Mouse (Mus musculus) myocyte (in vitro differentiated cells): ENCODE measurements around the gene Lce1g. TPM values are rescaled to one million over a fixed set of nuclear protein-coding genes. Genes with fewer than 3 reads are reported as not detected.

Experiments
- H3K27me3 ChIP-seq: one replicate; pipeline ENCODE4 v1.6.1; 2011; ENCODE audit not compliant: control insufficient read depth, insufficient read depth, insufficient read length
- H3K36me3 ChIP-seq: one replicate; pipeline ENCODE4 v1.6.1; 2011; ENCODE audit not compliant: control insufficient read depth, insufficient read depth
- H3K4me2 ChIP-seq: one replicate; pipeline ENCODE4 v1.6.1; 2011; ENCODE audit warnings: low read depth, control low read depth
- H3K4me3 ChIP-seq: one replicate; pipeline ENCODE4 v1.5.1; 2011; ENCODE audit warnings: mild to moderate bottlenecking, control low read depth, moderate library complexity
- H3K79me2 ChIP-seq: one replicate; pipeline ENCODE4 v1.6.1; 2011; ENCODE audit not compliant: control insufficient read depth, insufficient read depth
- H3ac ChIP-seq: one replicate; pipeline ENCODE4 v1.6.1; 2011; ENCODE audit not compliant: control insufficient read depth, insufficient read length
- CEBPB ChIP-seq: IDR thresholded peaks from 2 replicates; pipeline ENCODE4 v1.6.1; 2011; ENCODE audit warnings: mild to moderate bottlenecking, moderate library complexity; ENCODE audit not compliant: poor library complexity, insufficient read depth, severe bottlenecking
- E2F4 ChIP-seq: IDR thresholded peaks from one replicate; pipeline ENCODE4 v1.6.1; 2011; ENCODE audit warnings: mild to moderate bottlenecking, control low read depth, moderate library complexity; ENCODE audit not compliant: insufficient read depth
- MAX ChIP-seq: IDR thresholded peaks from one replicate; pipeline ENCODE4 v1.6.1; 2011; ENCODE audit warnings: low read depth, mild to moderate bottlenecking, control low read depth
- MYOD1 ChIP-seq, 3 experiments: IDR thresholded peaks; one replicate each; pipeline ENCODE4 v1.6.1; 2011; ENCODE audit warnings: control low read depth in 2 of 3, low read depth in 2 of 3, mild to moderate bottlenecking in 2 of 3, moderate library complexity in 1 of 3; ENCODE audit not compliant: insufficient read length in 2 of 3, control insufficient read depth in 1 of 3
- MYOG ChIP-seq, 3 experiments: IDR thresholded peaks; one replicate each; pipeline ENCODE4 v1.6.1; 2011; ENCODE audit warnings: control low read depth in 2 of 3, low read depth in 2 of 3, mild to moderate bottlenecking in 2 of 3; ENCODE audit not compliant: insufficient read length in 2 of 3, control insufficient read depth in 1 of 3, insufficient read depth in 1 of 3
- POLR2A ChIP-seq: IDR thresholded peaks from one replicate; pipeline ENCODE4 v1.6.1; 2011; ENCODE audit warnings: low read depth, mild to moderate bottlenecking, control low read depth, moderate library complexity; ENCODE audit not compliant: insufficient read length
- POLR2AphosphoS2 ChIP-seq: IDR thresholded peaks from one replicate; pipeline ENCODE4 v1.6.1; 2011; ENCODE audit warnings: low read depth, control low read depth; ENCODE audit not compliant: insufficient read length
- REST ChIP-seq: IDR thresholded peaks from one replicate; pipeline ENCODE4 v1.6.1; 2011; ENCODE audit warnings: mild to moderate bottlenecking, control low read depth, moderate library complexity; ENCODE audit not compliant: insufficient read depth, insufficient read length
- SRF ChIP-seq: IDR thresholded peaks from one replicate; pipeline ENCODE4 v1.6.1; 2011; ENCODE audit warnings: low read depth; ENCODE audit not compliant: control insufficient read depth, insufficient read length
- TCF12 ChIP-seq: IDR thresholded peaks from one replicate; pipeline ENCODE4 v1.6.1; 2011; ENCODE audit warnings: mild to moderate bottlenecking, control low read depth; ENCODE audit not compliant: poor library complexity, insufficient read depth, severe bottlenecking
- TCF3 ChIP-seq: IDR thresholded peaks from one replicate; pipeline ENCODE4 v1.6.1; 2011; ENCODE audit warnings: low read depth, control low read depth; ENCODE audit not compliant: insufficient read length
- USF1 ChIP-seq: IDR thresholded peaks from one replicate; pipeline ENCODE4 v1.6.1; 2011; ENCODE audit warnings: low read depth, mild to moderate bottlenecking, control low read depth, moderate library complexity
- polyA plus RNA-seq: library from polyadenylated mRNA; unstranded; fragments of >200 nt; fragmentation: generic; extraction: Trizol; gene quantifications from one replicate; pipeline ENCODE4 v1.2.1, GENCODE M21; 2012; ENCODE audit warnings: missing spikeins

Lce1g gene
- polyA plus RNA-seq, 1 experiment = 0.07 TPM

GRCm38 (mm10) chr3:92708974-92709373 is 43.2 kb downstream of the Lce1g start, which contains the start of gene Lce1e:
Lce1e (minus strand) TSS chr3:92709074.
- Histone ChIP-seq H3K4me3 (no peak within 1 kb of the TSS), H3ac (no peak within 1 kb of the TSS), H3K79me2 (no peaks in the 10 kb centered on the region), H3K27me3 (no peaks in the 10 kb centered on the region), H3K4me2 (no peak within 1 kb of the TSS), H3K36me3 (no peaks in the 10 kb centered on the region)
- TF ChIP-seq USF1 = no peak
- no peak for TF ChIP-seq POLR2A
- TF ChIP-seq E2F4 = no peak
- TF ChIP-seq MYOD1 (IDR thresholded peaks at IDR 0.05; ENCODE audit: control insufficient read depth in 1 of 3, insufficient read length in 2 of 3, low read depth in 2 of 3) = no peak
- no peak for TF ChIP-seq SRF
- TF ChIP-seq CEBPB = no peak
- no peak for TF ChIP-seq MAX
- no peak for TF ChIP-seq TCF12
- no peak for TF ChIP-seq REST
- TF ChIP-seq MYOG (IDR thresholded peaks at IDR 0.05; ENCODE audit: control insufficient read depth in 1 of 3, insufficient read depth in 1 of 3, insufficient read length in 2 of 3, low read depth in 2 of 3) = no peak
- no peak for TF ChIP-seq TCF3
- no peak for TF ChIP-seq POLR2AphosphoS2

Other genes starting within 250 kb of the Lce1g start
- gene 2310046K23Rik, start 217.8 kb downstream of the Lce1g start, polyA plus RNA-seq = not detected
- not detected for gene Ivl, start 178.6 kb downstream of the Lce1g start, polyA plus RNA-seq
- gene Smcp, start 163.3 kb downstream of the Lce1g start, polyA plus RNA-seq = not detected
- gene 2210017I01Rik, start 144.8 kb downstream of the Lce1g start, polyA plus RNA-seq = not detected
- gene Lce6a, start 130.7 kb downstream of the Lce1g start, polyA plus RNA-seq = not detected
- not detected for gene Lce1a1, start 104.0 kb downstream of the Lce1g start, polyA plus RNA-seq
- not detected for gene Lce1b, start 95.4 kb downstream of the Lce1g start, polyA plus RNA-seq
- not detected for gene Lce1a2, start 82.0 kb downstream of the Lce1g start, polyA plus RNA-seq
- not detected for gene Lce1c, start 73.1 kb downstream of the Lce1g start, polyA plus RNA-seq
- not detected for gene Lce1d, start 65.1 kb downstream of the Lce1g start, polyA plus RNA-seq
- not detected for gene Lce1e, start 43.3 kb downstream of the Lce1g start, polyA plus RNA-seq
- gene Lce1f, start 32.0 kb downstream of the Lce1g start, polyA plus RNA-seq = 0.19 TPM
- gene Gm38119, start 13.2 kb downstream of the Lce1g start, polyA plus RNA-seq = not detected
- gene Lce1h, start 12.7 kb upstream of the Lce1g start, polyA plus RNA-seq = not detected
- not detected for gene Lce1i, start 26.6 kb upstream of the Lce1g start, polyA plus RNA-seq
- not detected for gene Lce1j, start 38.2 kb upstream of the Lce1g start, polyA plus RNA-seq
- not detected for gene Lce1k, start 55.6 kb upstream of the Lce1g start, polyA plus RNA-seq
- not detected for gene Kprp, start 74.9 kb upstream of the Lce1g start, polyA plus RNA-seq
- not detected for gene Lce1l, start 98.9 kb upstream of the Lce1g start, polyA plus RNA-seq
- not detected for gene 2310050C09Rik, start 117.9 kb upstream of the Lce1g start, polyA plus RNA-seq
- gene Lce3a, start 173.9 kb upstream of the Lce1g start, polyA plus RNA-seq = not detected
- not detected for gene Lce3b, start 180.6 kb upstream of the Lce1g start, polyA plus RNA-seq
- not detected for gene Lce3c, start 192.1 kb upstream of the Lce1g start, polyA plus RNA-seq
- gene Lce3d, start 205.1 kb upstream of the Lce1g start, polyA plus RNA-seq = not detected
- not detected for gene Lce3e, start 214.7 kb upstream of the Lce1g start, polyA plus RNA-seq
- not detected for gene Lce3f, start 239.9 kb upstream of the Lce1g start, polyA plus RNA-seq